Mouse (Mus musculus): ENCODE results near the gene 4931422A03Rik.

4931422A03Rik gene

DNA sequence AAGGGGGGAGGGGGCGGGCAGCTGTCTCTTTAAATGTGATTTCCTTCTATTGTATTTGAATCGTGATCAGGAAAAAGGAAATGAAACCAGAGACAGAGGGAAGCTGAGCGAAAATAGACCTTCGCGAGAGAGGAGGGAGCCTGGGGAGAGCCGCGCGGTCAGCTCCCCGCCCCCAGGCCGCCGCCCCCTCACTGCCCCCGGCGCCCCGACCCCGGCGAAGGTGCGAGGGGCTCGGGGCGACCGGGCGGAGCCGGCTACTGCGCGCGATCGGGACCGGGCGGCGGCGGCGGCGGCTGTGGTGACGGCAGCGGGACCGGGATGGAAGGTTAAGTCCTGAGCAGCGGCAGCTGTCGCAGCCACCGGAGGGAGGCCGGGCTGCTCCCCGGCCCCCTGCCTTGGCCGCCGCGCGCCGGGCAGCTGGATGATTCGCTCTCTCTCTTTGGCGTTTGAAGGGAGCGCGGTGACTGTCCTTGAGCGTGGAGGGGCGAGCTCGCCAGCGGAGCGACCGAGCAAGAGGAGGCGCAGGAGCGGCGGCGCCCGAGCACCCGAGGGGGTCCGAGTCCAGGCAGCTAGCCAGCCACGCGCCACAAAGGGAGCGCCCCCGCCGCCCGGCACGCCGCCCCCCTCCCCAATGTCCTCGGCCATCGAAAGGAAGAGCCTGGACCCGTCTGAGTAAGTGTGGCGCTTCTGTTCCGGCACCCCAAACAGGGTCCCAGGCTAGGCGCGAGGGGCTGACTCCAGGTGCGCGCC is 57.9 kb downstream of the 4931422A03Rik start:
- no peak for DNase-seq (ENCODE audit: low read depth)

DNA sequence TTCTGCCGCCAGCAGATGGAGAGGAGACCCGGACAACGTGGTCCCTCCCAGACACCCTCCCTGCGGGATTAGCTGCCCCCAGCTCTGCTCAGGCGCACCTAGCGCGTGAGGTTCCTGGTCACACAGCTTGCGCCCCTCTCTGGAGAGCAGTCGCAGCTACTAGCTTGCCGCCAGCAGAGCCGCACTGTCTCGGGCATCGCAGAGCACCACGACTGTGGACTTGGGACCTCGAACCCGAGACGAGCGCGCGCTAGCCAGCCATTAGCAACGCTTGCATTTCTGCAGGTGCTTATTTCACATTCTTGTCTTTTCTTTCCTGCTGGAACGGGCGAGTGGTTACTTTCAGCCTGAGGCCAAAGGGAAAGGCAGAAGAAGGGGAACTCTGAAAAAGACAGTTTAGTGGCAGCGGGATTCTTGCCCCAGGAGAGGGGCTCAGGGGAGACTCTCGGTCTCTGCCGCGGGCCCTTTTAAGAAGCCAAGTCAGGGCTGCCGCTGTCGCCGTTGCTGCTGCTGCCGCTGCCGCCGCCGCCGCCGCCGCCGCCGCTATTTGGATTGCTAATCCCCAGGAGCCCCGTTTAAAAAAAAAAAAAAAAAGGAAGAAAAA is 58.6 kb downstream of the 4931422A03Rik start:
- DNase-seq (ENCODE audit: low read depth): peak; percentile 92

DNA sequence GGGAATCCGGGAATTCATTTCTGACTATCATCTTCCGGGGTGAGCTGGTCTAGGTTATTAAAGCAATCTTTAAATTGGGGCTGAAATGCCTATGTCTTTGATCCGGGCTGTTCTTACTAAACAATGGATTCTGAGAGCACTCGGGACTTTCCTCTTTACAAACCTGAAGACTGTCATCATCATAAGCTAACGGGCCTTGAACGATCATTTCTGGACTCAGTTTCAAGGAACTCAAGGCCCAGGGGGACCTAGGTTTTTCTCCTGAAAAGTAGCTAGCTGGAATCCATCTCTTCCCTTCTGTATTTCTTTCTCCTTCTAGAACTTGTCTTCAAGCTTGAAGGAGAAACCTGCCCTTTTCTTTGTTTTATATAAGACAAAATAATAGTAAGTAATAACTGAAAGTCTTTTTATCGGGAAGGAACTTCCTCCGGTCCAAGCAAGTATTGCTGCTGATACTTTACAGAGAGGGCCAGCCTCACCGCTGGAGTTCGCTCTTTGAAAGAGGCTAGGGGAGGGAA is 59.2 kb downstream of the 4931422A03Rik start:
- no peak for DNase-seq (ENCODE audit: low read depth)

DNA sequence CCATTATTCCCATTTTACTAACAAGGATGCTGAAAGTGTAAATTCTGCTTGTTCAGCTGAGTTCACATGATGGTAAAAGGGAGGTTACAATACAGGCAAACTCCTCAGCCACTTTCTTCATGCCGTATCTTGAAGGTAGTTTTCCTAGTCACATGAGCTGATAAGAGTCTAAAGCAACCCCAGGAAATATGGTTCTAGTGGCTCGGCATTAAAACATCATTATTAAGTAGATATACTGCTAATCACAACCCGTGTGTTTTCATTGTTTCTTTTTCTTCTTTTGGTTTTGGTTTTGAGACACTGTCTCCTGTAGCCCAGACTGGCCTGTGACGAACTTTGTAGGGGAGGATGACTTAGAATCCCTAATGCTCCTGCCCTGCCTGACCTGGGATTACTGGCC is 60.0 kb downstream of the 4931422A03Rik start:
- no peak for DNase-seq (ENCODE audit: low read depth)

DNA sequence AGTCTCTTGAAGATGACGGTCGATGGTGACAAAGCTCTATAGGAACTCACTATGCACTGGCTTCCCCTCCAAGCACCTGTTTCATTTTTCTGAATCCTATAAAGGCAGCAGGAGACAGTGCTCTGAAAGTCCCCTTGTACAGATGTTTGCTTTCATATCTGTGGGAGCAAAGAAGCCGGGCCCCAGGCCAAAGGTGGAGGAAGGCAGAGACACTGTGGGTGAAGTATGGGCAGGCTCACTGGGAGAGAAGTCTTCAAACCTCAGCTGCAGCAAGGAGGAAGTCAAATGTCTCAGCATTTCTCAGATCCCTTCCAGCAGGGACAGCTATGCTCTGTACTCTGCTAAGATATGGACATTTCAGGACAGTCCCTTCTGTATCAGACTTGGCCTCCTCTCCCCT is 62.8 kb downstream of the 4931422A03Rik start:
- no peak for DNase-seq (ENCODE audit: low read depth)

DNA sequence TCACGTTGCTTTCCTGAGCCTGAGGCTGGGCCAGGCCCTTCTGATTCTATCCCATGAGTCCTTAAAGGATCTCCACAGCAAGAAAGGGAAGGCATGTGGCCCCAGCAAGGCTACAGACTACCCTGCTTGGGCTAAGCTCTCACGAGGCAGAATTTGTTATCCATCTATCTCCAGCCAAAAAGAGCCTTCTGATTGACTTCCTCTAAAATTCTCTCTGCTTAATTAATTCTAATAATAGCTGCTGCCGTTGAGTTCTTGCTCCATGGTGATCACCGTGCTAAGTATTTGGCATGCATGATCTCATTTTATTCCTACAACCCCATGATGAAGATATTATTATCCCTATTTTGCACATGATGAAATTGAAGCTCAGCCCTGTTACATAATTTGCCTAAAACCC is 65.8 kb downstream of the 4931422A03Rik start:
- no peak for DNase-seq (ENCODE audit: low read depth)

DNA sequence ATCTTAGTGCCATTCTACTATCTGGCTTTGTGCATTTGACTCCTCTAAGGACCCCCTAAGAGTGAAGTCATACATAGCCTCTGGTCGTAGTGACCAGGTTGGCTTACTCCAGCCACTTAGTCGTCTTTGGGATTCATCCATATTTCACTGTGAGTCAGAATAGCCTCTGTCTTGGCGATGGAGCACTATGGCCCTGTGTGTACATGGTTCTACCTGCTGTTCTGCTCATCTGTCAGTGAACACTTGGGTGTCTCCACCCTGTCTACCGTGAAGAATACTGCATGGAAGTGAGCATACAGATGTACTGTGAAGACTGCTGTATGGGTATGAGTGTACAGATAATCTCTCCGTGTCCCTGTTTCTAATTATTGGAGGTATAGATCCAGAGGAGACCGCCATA is 68.6 kb downstream of the 4931422A03Rik start:
- DNase-seq (ENCODE audit: low read depth): no peak

DNA sequence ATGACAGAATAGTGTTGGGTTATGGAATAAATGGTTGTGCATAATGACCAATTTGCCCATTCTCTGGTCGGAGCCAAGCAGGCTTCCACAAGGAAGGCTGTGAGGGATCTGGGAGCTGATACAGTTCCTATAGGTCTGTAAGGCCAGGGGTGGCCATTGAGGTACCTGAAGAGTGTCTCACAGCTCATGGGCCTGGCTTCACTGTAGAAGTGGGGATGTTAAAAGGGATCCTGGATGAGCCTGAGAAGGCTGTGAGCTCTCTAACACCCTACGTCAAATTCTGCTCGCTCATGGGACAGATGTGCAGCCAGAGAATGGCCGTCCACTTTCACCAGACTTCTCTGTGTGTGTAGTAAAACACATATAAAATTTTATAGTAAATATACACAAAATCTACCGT is 69.1 kb downstream of the 4931422A03Rik start:
- DNase-seq (ENCODE audit: low read depth): no peak

DNA sequence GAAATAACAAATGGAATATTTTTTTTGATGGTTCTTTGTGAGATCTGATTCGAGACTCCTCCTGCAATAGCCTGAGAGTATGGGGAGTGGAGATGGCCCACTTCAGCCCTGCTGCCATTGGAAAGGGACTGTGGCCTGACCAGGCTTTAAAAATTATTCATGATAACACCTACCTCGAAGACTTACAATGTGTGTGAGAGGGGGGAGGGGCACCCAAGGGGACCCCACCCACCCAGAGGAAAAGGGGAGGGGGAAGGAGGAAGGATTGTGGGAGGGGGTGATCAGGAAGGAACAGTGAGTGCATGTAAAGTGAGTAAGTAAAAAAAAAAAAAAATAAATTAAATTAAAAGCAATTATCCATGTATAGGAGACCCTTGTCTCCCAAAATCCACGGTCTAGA is 69.5 kb downstream of the 4931422A03Rik start:
- no peak for DNase-seq (ENCODE audit: low read depth)

DNA sequence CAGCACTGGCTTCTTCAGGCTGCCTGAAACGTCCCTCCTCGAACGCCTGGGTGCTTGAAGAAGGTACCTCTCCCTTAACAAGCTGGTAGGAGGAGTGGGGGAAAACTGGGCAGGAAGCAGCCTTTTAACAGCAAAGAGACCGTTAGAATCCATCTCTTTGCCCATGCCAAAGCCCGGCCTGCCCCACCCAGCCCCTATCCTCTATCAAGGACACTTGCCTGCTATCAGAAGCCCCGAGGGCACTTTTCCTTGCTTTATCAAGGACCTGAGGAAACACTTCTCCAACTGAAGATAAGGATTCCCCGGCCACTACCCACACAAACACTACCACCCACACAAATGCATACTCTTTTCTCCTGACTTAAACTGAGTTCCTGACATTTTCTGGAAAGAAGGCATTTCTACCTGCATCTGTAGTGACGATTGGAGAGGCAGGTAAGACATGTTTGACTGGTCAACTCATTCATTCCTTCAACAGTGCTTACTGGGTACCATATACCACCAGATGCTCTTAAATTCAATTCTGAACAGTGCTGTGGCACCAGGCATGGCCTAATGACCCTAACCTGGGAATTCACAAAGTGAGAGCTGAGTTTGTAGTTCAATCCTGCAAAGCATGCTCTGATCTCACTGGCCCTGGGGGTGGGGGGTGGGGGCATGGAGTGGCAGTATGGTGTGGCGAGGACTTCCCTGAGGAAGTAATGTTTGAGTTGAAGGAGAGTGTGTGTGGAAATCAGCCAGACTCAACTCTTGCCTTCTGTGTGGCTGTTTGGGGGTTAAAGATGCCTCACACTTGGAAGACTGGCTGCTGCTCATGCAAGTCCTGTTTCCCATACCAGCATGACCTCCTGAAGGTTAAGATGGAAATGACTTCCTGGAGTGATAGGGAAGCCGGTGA is 70.3 kb downstream of the 4931422A03Rik start, which contains the start of gene Lmo2:
TSS of gene Lmo2 (plus strand) at position 338 of the 898 bp plus-strand sequence.
- DNase-seq (ENCODE audit: low read depth): no peak

DNA sequence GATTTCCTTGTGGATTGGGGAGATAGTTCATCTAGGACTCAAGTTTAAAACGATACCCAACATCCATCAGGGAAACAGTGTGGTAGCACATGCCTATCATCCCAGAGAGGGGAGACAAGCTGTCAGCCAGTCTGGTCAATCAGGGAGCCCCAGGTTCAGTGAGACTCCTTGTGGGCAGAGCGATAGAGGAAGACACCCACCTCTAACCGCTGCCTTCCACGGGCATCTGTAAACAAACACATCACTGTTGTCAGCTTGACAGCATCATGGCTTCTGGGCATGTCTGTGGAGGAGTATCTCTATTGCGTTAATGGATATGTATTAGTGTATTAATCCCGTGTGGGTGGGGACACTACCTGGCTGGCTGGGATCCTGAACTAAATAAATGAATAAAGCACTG is 71.3 kb downstream of the 4931422A03Rik start:
- no peak for DNase-seq (ENCODE audit: low read depth)

DNA sequence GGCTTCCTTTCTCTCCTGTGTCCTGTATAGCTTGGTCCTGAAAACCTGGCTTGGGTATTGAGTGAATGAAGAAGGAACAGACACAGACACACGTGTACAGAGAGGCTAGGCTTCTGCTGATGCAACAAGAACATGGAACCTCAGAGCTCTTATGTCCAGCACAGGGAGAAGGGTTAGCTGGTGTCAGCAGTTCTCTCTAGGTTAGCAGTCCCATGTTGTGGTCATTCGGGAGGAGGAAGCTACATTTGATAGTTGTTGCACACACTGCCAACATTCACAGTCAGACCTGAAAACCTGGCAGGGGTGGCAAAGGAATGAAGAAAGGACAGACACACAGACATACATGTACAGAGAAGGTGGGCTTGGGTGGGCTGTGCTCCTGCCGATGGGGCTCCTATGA is 72.4 kb downstream of the 4931422A03Rik start:
- DNase-seq (ENCODE audit: low read depth): no peak

DNA sequence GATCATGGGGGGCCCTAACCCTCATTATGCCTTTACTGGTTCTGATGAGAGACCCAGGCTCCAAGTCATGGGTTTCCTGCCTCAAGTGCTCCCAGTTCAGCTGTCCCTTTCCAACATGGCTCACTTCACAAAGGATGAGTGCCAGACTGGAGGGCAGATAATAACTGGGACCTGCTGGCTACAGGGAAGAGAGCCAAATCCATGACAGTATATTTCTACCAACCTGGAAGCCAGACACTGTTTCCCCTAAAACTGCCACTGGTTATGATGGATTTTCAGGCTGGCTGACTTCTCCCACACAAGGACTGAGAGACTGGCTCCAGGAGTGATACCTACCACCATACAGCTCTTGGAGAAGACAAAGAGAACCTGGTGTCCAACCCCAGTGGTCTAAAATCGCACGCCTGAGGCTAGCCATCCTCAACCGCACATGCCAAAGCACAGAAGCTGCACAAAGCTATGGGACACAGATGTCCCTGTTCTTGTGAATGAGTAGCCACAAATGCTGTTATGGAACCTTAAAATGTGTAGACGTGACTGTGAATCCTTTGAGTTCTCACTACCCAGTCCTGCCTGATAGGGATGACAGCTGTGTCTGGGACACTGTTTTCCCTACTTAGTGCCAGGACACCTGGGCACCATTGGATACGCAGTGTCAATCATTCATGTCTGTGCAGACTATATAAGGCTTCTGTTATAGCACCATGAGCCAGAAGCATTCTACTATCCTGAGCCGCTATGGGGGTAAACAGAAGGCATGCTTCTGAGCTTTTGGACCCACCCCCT is 74.9 kb downstream of the 4931422A03Rik start:
- DNase-seq (ENCODE audit: low read depth): no peak

DNA sequence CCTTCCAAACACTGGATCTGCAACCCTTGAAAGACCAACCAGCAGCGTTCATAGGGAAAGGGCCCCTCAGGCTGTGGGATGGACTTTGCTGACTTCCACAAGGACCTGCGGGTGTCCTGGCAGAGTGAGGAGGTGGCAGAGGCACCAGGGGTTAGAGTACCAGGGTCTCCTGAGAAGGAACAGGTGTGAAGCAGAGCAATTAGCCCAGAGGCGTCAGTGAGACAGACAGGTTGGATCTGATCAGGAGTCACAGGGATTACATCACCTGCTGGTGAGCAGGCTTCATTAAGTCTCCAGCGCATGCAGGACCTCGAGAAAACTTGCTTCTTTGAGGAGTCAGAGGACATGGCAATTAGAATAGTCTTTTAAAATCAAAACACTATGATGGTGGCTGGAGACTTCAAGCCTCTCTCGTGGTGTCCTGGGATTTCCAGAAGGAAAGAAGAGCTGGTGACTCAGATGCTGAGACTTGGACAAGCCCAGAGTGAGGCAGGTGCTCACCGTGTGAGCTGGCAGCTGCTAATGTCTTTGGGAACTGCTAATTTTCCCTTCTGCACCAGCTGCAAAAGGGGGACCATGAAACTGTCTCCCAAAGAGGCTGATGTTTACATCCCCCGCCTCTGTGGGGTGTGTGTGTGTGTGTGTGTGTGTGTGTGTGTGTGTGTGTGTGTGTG is 80.0 kb downstream of the 4931422A03Rik start:
- DNase-seq (ENCODE audit: low read depth): no peak

DNA sequence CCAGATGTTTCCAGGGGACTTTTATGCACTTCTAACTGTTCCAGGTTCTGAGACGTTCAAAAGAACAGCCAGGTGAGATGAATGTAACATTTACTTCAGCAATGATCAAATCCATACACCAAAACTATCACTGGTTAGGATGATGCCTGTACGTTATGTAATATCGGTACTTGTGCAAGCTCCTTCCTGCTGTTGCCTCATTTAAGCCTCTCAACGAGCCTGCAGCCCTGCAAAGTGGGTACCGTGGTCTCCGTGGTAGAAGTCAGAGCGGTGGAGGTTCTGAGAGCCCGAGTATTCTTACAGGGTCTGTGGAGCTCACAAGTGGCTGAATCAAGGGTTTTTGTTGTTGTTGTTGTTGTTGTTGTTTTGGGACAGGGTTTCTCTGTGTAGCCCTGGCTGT is 81.3 kb downstream of the 4931422A03Rik start:
- DNase-seq (ENCODE audit: low read depth): peak; percentile 81

DNA sequence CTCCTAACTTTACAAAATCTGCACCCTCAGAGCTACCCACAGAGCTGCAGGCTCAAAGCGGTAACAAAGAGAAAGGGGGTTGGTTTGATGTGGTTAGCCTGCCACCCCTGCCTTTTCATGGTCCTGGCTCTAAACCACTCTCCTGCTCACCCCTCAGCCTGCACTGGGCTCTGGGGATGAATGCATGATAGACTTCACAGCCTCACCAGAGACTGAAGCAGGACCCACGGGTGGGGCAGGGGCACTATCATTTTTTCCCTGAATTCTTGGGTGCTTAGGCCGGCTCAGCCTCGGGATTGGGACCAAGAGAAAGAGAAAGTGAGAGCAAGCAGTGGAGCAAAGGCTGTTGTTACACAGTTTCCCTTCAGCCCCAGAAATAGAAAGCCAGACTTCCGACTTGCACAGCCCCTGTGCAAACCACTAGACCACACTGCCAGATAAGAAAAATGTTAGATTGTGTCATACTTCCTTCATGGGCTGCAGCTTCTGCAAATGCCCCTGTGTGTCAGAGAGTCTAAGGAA is 82.5 kb downstream of the 4931422A03Rik start:
- peak; percentile 98 for DNase-seq (ENCODE audit: low read depth)

DNA sequence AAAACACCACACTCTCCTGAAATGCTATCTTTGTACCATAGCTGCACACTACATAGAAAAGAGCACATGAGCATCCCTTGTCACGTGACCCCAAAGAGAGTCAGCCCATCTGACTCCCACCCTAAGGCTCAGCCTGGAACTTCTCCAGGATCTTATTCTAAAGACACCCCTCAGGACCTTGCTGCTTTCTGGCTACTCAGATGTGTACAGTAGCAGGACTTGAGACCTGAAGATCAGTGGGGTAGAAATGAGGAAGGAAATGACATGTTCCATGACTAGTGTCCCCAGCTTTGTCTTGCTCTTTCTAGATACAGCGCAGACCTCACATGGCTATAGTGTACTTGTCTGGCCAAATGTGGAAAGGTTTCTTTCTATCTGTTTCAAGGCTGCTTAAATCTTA is 83.3 kb downstream of the 4931422A03Rik start:
- DNase-seq (ENCODE audit: low read depth): peak; percentile 94

DNA sequence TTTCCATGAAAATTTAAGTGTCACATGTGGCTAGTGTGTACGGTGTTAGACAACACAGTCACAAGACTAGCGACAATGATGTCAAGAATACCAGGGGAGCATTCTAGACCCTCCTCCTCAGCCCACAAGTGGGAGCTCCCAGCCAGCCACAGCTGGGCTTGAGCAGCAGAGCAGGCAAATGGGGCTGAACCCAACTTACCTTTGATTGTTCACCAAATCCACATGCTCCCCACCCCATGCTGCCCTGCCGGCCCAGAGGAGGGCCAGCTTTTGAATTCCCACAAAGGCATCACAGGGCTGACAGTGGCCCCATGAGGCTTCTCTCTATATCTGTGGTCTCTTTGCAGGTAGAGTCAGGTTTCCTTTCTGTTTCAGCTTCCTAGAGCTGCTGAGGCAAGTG is 87.1 kb downstream of the 4931422A03Rik start:
- no peak for DNase-seq (ENCODE audit: low read depth)

DNA sequence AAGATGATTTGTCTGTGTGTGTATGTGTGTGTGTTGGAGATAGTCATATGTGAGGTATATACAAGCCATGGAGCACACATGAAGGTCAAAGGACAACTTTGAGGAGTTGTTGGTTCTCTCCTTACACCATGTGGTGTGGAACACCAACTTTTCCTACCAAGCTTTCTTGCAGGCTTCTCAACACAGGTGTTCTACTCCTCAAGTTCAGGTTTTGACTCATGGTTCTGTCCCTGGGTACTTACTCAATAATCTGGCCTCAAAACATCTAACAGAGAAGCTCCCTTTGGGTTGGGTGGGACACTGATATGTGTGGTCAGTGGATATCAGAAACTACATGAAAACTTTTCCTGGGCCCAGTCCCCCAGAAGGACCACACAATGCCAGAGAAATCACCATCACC is 89.2 kb downstream of the 4931422A03Rik start:
- DNase-seq (ENCODE audit: low read depth): no peak

DNA sequence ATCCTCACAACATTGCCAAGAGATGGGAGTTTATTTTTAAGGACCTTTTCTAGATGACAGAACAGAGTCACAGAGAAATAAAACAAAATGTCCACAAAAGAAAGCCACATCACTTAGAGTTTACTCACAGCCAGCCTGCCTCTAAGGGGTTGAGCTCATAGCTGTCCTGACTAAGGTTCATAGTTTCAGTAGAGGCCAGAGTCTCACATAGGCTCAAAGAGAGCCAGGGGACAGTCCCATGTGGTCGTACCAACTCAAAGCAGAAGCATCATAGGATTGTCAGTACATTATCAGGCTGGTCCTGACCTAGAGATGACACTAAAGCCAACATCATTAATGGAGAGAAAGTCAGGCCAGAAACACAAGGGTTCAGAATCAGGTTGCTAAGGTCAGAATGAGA is 89.6 kb downstream of the 4931422A03Rik start:
- no peak for DNase-seq (ENCODE audit: low read depth)

DNA sequence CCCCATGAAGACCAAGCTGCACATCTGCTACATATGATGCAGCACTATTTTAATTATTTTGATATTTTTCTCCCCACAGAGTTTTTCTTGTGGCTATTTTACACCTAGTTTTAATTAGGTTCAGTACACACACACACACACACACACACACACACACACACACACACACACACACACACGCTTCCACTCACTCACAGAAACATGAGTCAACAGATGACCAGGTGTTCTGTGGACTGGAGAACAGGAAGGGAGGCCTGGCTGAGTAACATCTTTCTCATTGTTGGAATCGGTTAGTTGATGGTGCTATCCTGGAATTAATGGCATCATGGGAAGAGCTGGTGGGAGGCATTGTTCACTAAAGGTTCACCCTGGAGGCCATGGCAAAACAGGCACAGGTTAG is 90.5 kb downstream of the 4931422A03Rik start:
- DNase-seq (ENCODE audit: low read depth): peak; percentile 30

Data from 416B (cell line).